Mouse (Mus musculus): ENCODE measurements around the gene Grpel1.

DNA sequence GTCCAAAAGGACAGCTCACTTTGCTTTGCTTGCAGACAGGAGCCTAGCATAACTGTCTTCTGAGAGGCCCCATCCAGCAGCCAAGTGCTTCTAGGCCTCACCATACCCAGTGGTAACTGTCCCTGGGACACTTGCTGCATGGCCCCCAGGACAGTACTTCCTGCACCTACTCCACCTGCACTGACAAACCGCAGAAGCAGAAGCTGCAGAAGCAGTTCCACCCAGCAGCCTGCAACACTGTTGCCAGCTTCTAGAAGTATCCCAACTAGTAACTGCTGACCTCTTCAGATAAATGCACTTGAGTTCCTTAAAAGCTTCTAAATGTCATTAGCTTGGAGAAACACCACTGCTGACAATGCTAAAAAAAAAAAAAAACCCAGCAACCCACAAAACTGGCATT, 50.3 kb downstream of the Grpel1 start:
- TF ChIP-seq EP300 (IDR thresholded peaks at IDR 0.05) (no peak), CTCF (IDR thresholded peaks at IDR 0.05) (no peak)

Measured in lung, postnatal 0 days (tissue).